Mouse (Mus musculus) B cell, adult 67 days (primary cell): ENCODE data around the gene Sept8. TPM values are rescaled to one million over a fixed set of nuclear protein-coding genes. Genes with fewer than 3 reads are reported as not detected.

Experiments
- total RNA-seq, 2 experiments: library from RNA; stranded (reverse); gene quantifications; 4 replicates each; pipeline ENCODE4 v1.2.4; 2023

Sept8 gene
- under 1 TPM in 1 of 2 experiments, not detected in 1; 0.23 TPM for total RNA-seq

GRCm38 (mm10) chr11:53519207-53520121 lies at the start of gene Sept8:
TSS of gene Sept8 (plus strand) at chr11:53519257.

GRCm38 (mm10) chr11:53469968-53470695 lies 48.9 kb upstream of the Sept8 start, which contains the start of gene Gm9837:
TSS of gene Gm9837 (minus strand) at chr11:53470479.

GRCm38 (mm10) chr11:53479783-53480301 lies 39.2 kb upstream of the Sept8 start, which contains the start of the genes Gm9945 and Sowaha:
TSS of gene Gm9945 (plus strand) at chr11:53480166.
TSS of gene Sowaha (minus strand) at chr11:53480274.

GRCm38 (mm10) chr11:53567224-53568014 lies 48.4 kb downstream of the Sept8 start, which contains the start of gene Kif3a:
TSS of gene Kif3a (plus strand) at chr11:53567379.

Other genes with a start within 250 kb of the Sept8 start
- gene Hspa4, start 218.8 kb upstream of the Sept8 start, total RNA-seq: 100 to 1,000 TPM; 103 to 114 TPM
- 10 to 100 TPM; 13.1 to 14.4 TPM for gene Zcchc10, start 194.6 kb upstream of the Sept8 start, total RNA-seq
- gene Aff4, start 168.4 kb upstream of the Sept8 start, total RNA-seq: 100 to 1,000 TPM; 320 to 326 TPM
- gene Leap2, start 96.1 kb upstream of the Sept8 start, total RNA-seq: not detected
- 100 to 1,000 TPM; 127 to 151 TPM for gene Uqcrq, start 88.4 kb upstream of the Sept8 start, total RNA-seq
- gene Gdf9, start 88.2 kb upstream of the Sept8 start, total RNA-seq: under 1 TPM; 0.42 to 0.70 TPM
- not detected for gene Gm10447, start 62.1 kb upstream of the Sept8 start, total RNA-seq
- gene Shroom1, start 62.1 kb upstream of the Sept8 start, total RNA-seq: not detected
- not detected for gene Gm9837, start 48.8 kb upstream of the Sept8 start, total RNA-seq
- gene Gm9945, start 39.1 kb upstream of the Sept8 start, total RNA-seq: not detected
- not detected for gene Sowaha, start 39.0 kb upstream of the Sept8 start, total RNA-seq
- gene Kif3a, start 48.1 kb downstream of the Sept8 start, total RNA-seq: 1 to 10 TPM; 7.0 to 8.5 TPM
- not detected for gene Il4, start 99.4 kb downstream of the Sept8 start, total RNA-seq
- gene Il13, start 115.4 kb downstream of the Sept8 start, total RNA-seq: not detected
- 10 to 100 TPM; 31.4 to 36.6 TPM for gene Rad50, start 188.1 kb downstream of the Sept8 start, total RNA-seq
- not detected for gene Il5, start 201.5 kb downstream of the Sept8 start, total RNA-seq